ENCODE assay signal across 8 mouse cellular contexts in genomic region chr8:121125311-121125876, GRCm38 (mm10). TPM values are rescaled to one million over a fixed set of nuclear protein-coding genes. Genes with fewer than 3 reads are reported as not detected.
DNase-seq lines count a peak whose midpoint lies in the region; ATAC-seq and TF ChIP-seq lines count a peak whose summit lies in the region.

No protein-coding gene starts in this region.

- peaks cover 5% of the 10 kb centered on the region; the same call in 1 of the 2 replicates for H3K36me3 ChIP-seq in heart, embryonic 14.5 days (ENCODE audit: control insufficient read depth, insufficient read depth, low read length)
- H3K36me3 ChIP-seq in kidney, embryonic 16.5 days (ENCODE audit: insufficient read depth, low read length), result peaks cover 21% of the 10 kb centered on the region; the same call in 1 of the 2 replicates
- H3K36me3 ChIP-seq in lung, postnatal 0 days (ENCODE audit: insufficient read depth, low read length), result no peaks in the 10 kb centered on the region

- no peak overlapping the region for H3K4me3 ChIP-seq in left cerebral cortex, adult 2 months
- H3K4me3 ChIP-seq in heart, embryonic 14.5 days (ENCODE audit: control insufficient read depth in 1 of 2, insufficient read depth in 1 of 2, low read depth in 1 of 2, low read length in 2 of 2), result peak overlapping the region; percentile 36 to 41
- peak overlapping the region; percentile 48 for H3K4me3 ChIP-seq in kidney, embryonic 16.5 days (ENCODE audit: low read length)
- H3K4me3 ChIP-seq in lung, postnatal 0 days (ENCODE audit: low read depth, low read length), result peak overlapping the region; percentile 28

- H3K4me2 ChIP-seq in heart, embryonic 14.5 days (ENCODE audit: low read length), result peak overlapping the region; percentile 77
- H3K4me2 ChIP-seq in kidney, embryonic 16.5 days (replicated peaks; ENCODE audit: low read depth, low read length), result peak overlapping the region; percentile 69
- H3K4me2 ChIP-seq in lung, postnatal 0 days (replicated peaks; ENCODE audit: low read depth, low read length), result peak overlapping the region; percentile 52

- ATAC-seq in heart, embryonic 14.5 days (ENCODE audit: insufficient number of reproducible peaks, insufficient read depth, low FRiP score, low read depth), result peak; percentile 70
- ATAC-seq in kidney, embryonic 16.5 days (ENCODE audit: low FRiP score, low TSS enrichment), result peak; percentile 83
- peak; percentile 73 for ATAC-seq in lung, postnatal 0 days

- TF ChIP-seq CTCF in left cerebral cortex, adult 2 months (IDR thresholded peaks at IDR 0.05), result peak; percentile 43
- peak; percentile 63 for TF ChIP-seq CTCF in lung, postnatal 0 days (IDR thresholded peaks at IDR 0.05)

- H3K27me3 ChIP-seq in heart, embryonic 14.5 days (ENCODE audit: control insufficient read depth, insufficient read depth, low read length), result peaks cover 95% of the 10 kb centered on the region
- peaks cover 61% of the 10 kb centered on the region for H3K27me3 ChIP-seq in kidney, embryonic 16.5 days (ENCODE audit: insufficient read depth, low read length)
- H3K27me3 ChIP-seq in lung, postnatal 0 days (replicated peaks; ENCODE audit: insufficient read depth, low read length), result peaks cover 64% of the 10 kb centered on the region

- peak overlapping the region; percentile 65 for H3K9ac ChIP-seq in heart, embryonic 14.5 days (ENCODE audit: low read length)
- H3K9ac ChIP-seq in kidney, embryonic 16.5 days (replicated peaks; ENCODE audit: low read length), result peak overlapping the region; percentile 63
- H3K9ac ChIP-seq in lung, postnatal 0 days (replicated peaks; ENCODE audit: low read depth), result no peak overlapping the region

- peak; percentile 43 to 57 for DNase-seq in left cerebral cortex, adult 2 months (ENCODE audit: extremely low spot score in 1 of 2, low spot score in 2 of 2)
- DNase-seq in left cerebral cortex, adult 8-10 months (ENCODE audit: low spot score in 2 of 2), result no peak
- peak; percentile 91 for DNase-seq in fibroblast of lung, adult 2 months (ENCODE audit: low read depth)
- DNase-seq in lung, postnatal 0 days (ENCODE audit: low spot score), result peak; percentile 84
- peak; percentile 80 for DNase-seq in retina, embryonic 14.5 days (ENCODE audit: low spot score)
- no peak for DNase-seq in spleen, postnatal 14 days (ENCODE audit: low spot score in 2 of 2)

- no peaks in the 10 kb centered on the region for H3K9me3 ChIP-seq in heart, embryonic 14.5 days (ENCODE audit: control insufficient read depth, low read length)
- H3K9me3 ChIP-seq in kidney, embryonic 16.5 days (ENCODE audit: low read length), result peaks cover 2% of the 10 kb centered on the region; the same call in 1 of the 2 replicates
- no peaks in the 10 kb centered on the region for H3K9me3 ChIP-seq in lung, postnatal 0 days (ENCODE audit: low read length)

- WGBS in heart, embryonic 14.5 days, result 1% methylated on average over 35 of the region's 36 CpGs
- WGBS in kidney, embryonic 16.5 days, result under 1% methylated on average over 36 of the region's 36 CpGs
- WGBS in lung, postnatal 0 days, result 1% methylated on average over 35 of the region's 36 CpGs

- no peak overlapping the region for H3K27ac ChIP-seq in left cerebral cortex, adult 2 months
- H3K27ac ChIP-seq in heart, embryonic 14.5 days (replicated peaks in 1 of 2; ENCODE audit: control insufficient read depth in 1 of 2, insufficient read depth in 1 of 2, low read depth in 2 of 2, low read length in 2 of 2), result peak overlapping the region; percentile 71 to 80
- H3K27ac ChIP-seq in kidney, embryonic 16.5 days (ENCODE audit: low read length), result peak overlapping the region; percentile 95
- H3K27ac ChIP-seq in lung, postnatal 0 days (ENCODE audit: low read length), result no peak overlapping the region; the same call in 1 of the 2 replicates

- TF ChIP-seq EP300 in lung, postnatal 0 days (IDR thresholded peaks at IDR 0.05), result no peak

- intact Hi-C loops in left cerebral cortex, adult 2 months (cut with DNase I), result no loop called here

- H3K4me1 ChIP-seq in heart, embryonic 14.5 days (ENCODE audit: control insufficient read depth in 2 of 2, insufficient read depth in 2 of 2, low read length in 2 of 2), result peaks cover 14 to 38% of the 10 kb centered on the region in 2 experiments
- peaks cover 82% of the 10 kb centered on the region for H3K4me1 ChIP-seq in kidney, embryonic 16.5 days (ENCODE audit: insufficient read depth, low read length)
- H3K4me1 ChIP-seq in lung, postnatal 0 days (ENCODE audit: insufficient read depth, low read depth, low read length), result peaks cover 3% of the 10 kb centered on the region; the same call in 1 of the 2 replicates

RNA-seq across cellular contexts. Expression of gene Foxl1, which starts 2.3 kb away (rescaled TPM):
- under 1 TPM in 1 of 2 experiments, not detected in 1; 0.21 TPM for total RNA-seq in left cerebral cortex, adult 2 months (2021)
- total RNA-seq in left cerebral cortex, adult 8-10 months (2022), result under 1 TPM; 0.13 to 0.34 (median 0.15) TPM
- 0.16 and 0.32 TPM in 2 replicates for polyA plus RNA-seq in heart, embryonic 14.5 days (2014; fragmentation: Nextera tagmentation; extraction: Ambion mirVana)
- 6.5 and 6.7 TPM in 2 replicates for polyA plus RNA-seq in kidney, embryonic 16.5 days (2015; fragmentation: Nextera tagmentation; extraction: Ambion mirVana)
- 0.88 and 1.3 TPM in 2 replicates for polyA plus RNA-seq in lung, postnatal 0 days (2015; fragmentation: Nextera tagmentation; extraction: Ambion mirVana)

RNA-seq across cellular contexts. Expression of gene Foxc2, which starts 9.4 kb away (rescaled TPM):
- total RNA-seq in left cerebral cortex, adult 2 months (2021), result 1 to 10 TPM; 1.5 to 2.3 TPM
- total RNA-seq in left cerebral cortex, adult 8-10 months (2022), result 1 to 10 TPM; 1.2 to 2.2 (median 1.9) TPM
- 5.9 and 6.4 TPM in 2 replicates for polyA plus RNA-seq in heart, embryonic 14.5 days (2014; fragmentation: Nextera tagmentation; extraction: Ambion mirVana)
- polyA plus RNA-seq in kidney, embryonic 16.5 days (2015; fragmentation: Nextera tagmentation; extraction: Ambion mirVana), result 24.9 and 27.3 TPM in 2 replicates
- polyA plus RNA-seq in lung, postnatal 0 days (2015; fragmentation: Nextera tagmentation; extraction: Ambion mirVana), result 0.47 and 0.58 TPM in 2 replicates

RNA-seq across cellular contexts. Expression of gene Mthfsd, which starts 17.2 kb away (rescaled TPM):
- total RNA-seq in left cerebral cortex, adult 2 months (2021), result 10 to 100 TPM; 40.0 to 46.5 TPM
- total RNA-seq in left cerebral cortex, adult 8-10 months (2022), result 10 to 100 TPM; 33.9 to 43.3 (median 41.4) TPM
- polyA plus RNA-seq in heart, embryonic 14.5 days (2014; fragmentation: Nextera tagmentation; extraction: Ambion mirVana), result 37.4 and 41.1 TPM in 2 replicates
- polyA plus RNA-seq in kidney, embryonic 16.5 days (2015; fragmentation: Nextera tagmentation; extraction: Ambion mirVana), result 75.7 and 81.1 TPM in 2 replicates
- 36.1 and 37.7 TPM in 2 replicates for polyA plus RNA-seq in lung, postnatal 0 days (2015; fragmentation: Nextera tagmentation; extraction: Ambion mirVana)

RNA-seq across cellular contexts. Expression of gene Foxf1, which starts 41.2 kb away (rescaled TPM):
- total RNA-seq in left cerebral cortex, adult 2 months (2021), result under 1 TPM; 0.79 to 0.91 TPM
- 1 to 10 TPM in 2 of 4 experiments, under 1 TPM in 2; 0.54 to 1.6 (median 0.84) TPM for total RNA-seq in left cerebral cortex, adult 8-10 months (2022)
- polyA plus RNA-seq in heart, embryonic 14.5 days (2014; fragmentation: Nextera tagmentation; extraction: Ambion mirVana), result 0.80 TPM in 1 of 2 replicates, not detected in the other
- 1.5 and 4.6 TPM in 2 replicates for polyA plus RNA-seq in kidney, embryonic 16.5 days (2015; fragmentation: Nextera tagmentation; extraction: Ambion mirVana)
- 156 and 194 TPM in 2 replicates for polyA plus RNA-seq in lung, postnatal 0 days (2015; fragmentation: Nextera tagmentation; extraction: Ambion mirVana)

Comparison
In these comparisons a context has a peak if more than half of its experiments do, and no peak if none do; other contexts are left out.
1. DNase-seq: peak in left cerebral cortex, adult 2 months (2 of 2), fibroblast of lung, adult 2 months (single experiment), lung, postnatal 0 days (single experiment) and retina, embryonic 14.5 days (single experiment); none in left cerebral cortex, adult 8-10 months (0 of 2) and spleen, postnatal 14 days (0 of 2).
2. H3K27ac ChIP-seq: peak in heart, embryonic 14.5 days (2 of 2) and kidney, embryonic 16.5 days (single experiment); none in left cerebral cortex, adult 2 months (single experiment) and lung, postnatal 0 days (single experiment).
3. Peak in every context shown above with its lines, with median percentiles within 50 percentile points of each other: ATAC-seq and H3K4me2 ChIP-seq.